Mouse (Mus musculus): Measurements from ENCODE around the gene Vwa7.

- no peak for TF ChIP-seq USF1 (IDR thresholded peaks at IDR 0.05; ENCODE audit: low read depth)
- no peak for TF ChIP-seq CTCF (IDR thresholded peaks at IDR 0.05; ENCODE audit: control insufficient read depth, insufficient read depth, insufficient read length)
- no peak for TF ChIP-seq MYOD1 (IDR thresholded peaks at IDR 0.05; ENCODE audit: control insufficient read depth, insufficient read length, low read depth)
- no peak for TF ChIP-seq MAX (IDR thresholded peaks at IDR 0.05)
- TF ChIP-seq FOSL1 (IDR thresholded peaks at IDR 0.05; ENCODE audit: insufficient read depth, low read length, poor library complexity, severe bottlenecking) = no peak
- TF ChIP-seq CEBPB (IDR thresholded peaks at IDR 0.05; ENCODE audit: low read depth) = no peak
Measured at GRCm38 (mm10) chr17:34994751-34995150, 21.6 kb upstream of the Vwa7 start.

Data from C2C12 (cell line).